Mouse (Mus musculus): Measurements from ENCODE around the gene Car12. TPM values are rescaled to one million over a fixed set of nuclear protein-coding genes. Genes with fewer than 3 reads are reported as not detected.
"Not testable (repeated sequence)": the region's sequence is repeated elsewhere in the genome, so short reads cannot be mapped to it uniquely, and the experiment has no call there.

Car12 gene
- total RNA-seq, 2 experiments from 2014 or later, result not detected

GRCm38 (mm10) chr9:66752849-66753248, 39.4 kb downstream of the Car12 start:
- no peak for ATAC-seq (replicated peaks; ENCODE audit: low FRiP score, poor library complexity, severe bottlenecking)

- no peak for ATAC-seq (replicated peaks; ENCODE audit: low FRiP score, poor library complexity, severe bottlenecking)
Measured at GRCm38 (mm10) chr9:66760991-66761390, 47.5 kb downstream of the Car12 start.

- ATAC-seq (replicated peaks; ENCODE audit: low FRiP score, poor library complexity, severe bottlenecking), result no peak
Measured at GRCm38 (mm10) chr9:66768721-66769120, 55.2 kb downstream of the Car12 start.

- no peak for ATAC-seq (replicated peaks; ENCODE audit: low FRiP score, poor library complexity, severe bottlenecking)
Measured at GRCm38 (mm10) chr9:66769275-66769674, 55.8 kb downstream of the Car12 start.

GRCm38 (mm10) chr9:66770701-66771100, 57.2 kb downstream of the Car12 start:
- ATAC-seq (replicated peaks; ENCODE audit: low FRiP score, poor library complexity, severe bottlenecking), result no peak

GRCm38 (mm10) chr9:66784552-66784951, 71.1 kb downstream of the Car12 start:
- peak; percentile 54 for ATAC-seq (replicated peaks; ENCODE audit: low FRiP score, poor library complexity, severe bottlenecking)

GRCm38 (mm10) chr9:66787821-66788220, 74.3 kb downstream of the Car12 start:
- ATAC-seq (replicated peaks; ENCODE audit: low FRiP score, poor library complexity, severe bottlenecking), result no peak

GRCm38 (mm10) chr9:66794629-66795463, 81.4 kb downstream of the Car12 start:
- ATAC-seq (replicated peaks; ENCODE audit: low FRiP score, poor library complexity, severe bottlenecking), result no peak

GRCm38 (mm10) chr9:66795464-66796324, 82.2 kb downstream of the Car12 start, which contains the start of gene Aph1b:
Gene Aph1b, minus strand, starts transcription at chr9:66795490.
- ATAC-seq (replicated peaks; ENCODE audit: low FRiP score, poor library complexity, severe bottlenecking), result peak; percentile 96

- no peak for ATAC-seq (replicated peaks; ENCODE audit: low FRiP score, poor library complexity, severe bottlenecking)
Measured at GRCm38 (mm10) chr9:66796739-66797138, 83.3 kb downstream of the Car12 start, which contains the start of gene Gm10647. Gene Gm10647, plus strand, starts transcription at chr9:66797039.

- ATAC-seq (replicated peaks; ENCODE audit: low FRiP score, poor library complexity, severe bottlenecking), result no peak
Measured at GRCm38 (mm10) chr9:66801947-66802346, 88.5 kb downstream of the Car12 start.

- ATAC-seq (replicated peaks; ENCODE audit: low FRiP score, poor library complexity, severe bottlenecking), result not testable (repeated sequence)
Measured at GRCm38 (mm10) chr9:66805951-66806350, 92.5 kb downstream of the Car12 start.

GRCm38 (mm10) chr9:66813392-66813791, 99.9 kb downstream of the Car12 start:
- ATAC-seq (replicated peaks; ENCODE audit: low FRiP score, poor library complexity, severe bottlenecking), result no peak

Other genes starting within 250 kb of the Car12 start
- gene Fbxl22, start 199.1 kb upstream of the Car12 start, total RNA-seq (2015; ENCODE audit: low replicate concordance), result not detected in 2 replicates
- gene Fbxl22, start 199.1 kb upstream of the Car12 start, total RNA-seq (2017; ENCODE audit: low replicate concordance), result 0.08 and 2.1 TPM in 2 replicates
- gene Usp3, start 120.5 kb upstream of the Car12 start, total RNA-seq (2015; ENCODE audit: low replicate concordance), result 24.9 and 45.7 TPM in 2 replicates
- gene Usp3, start 120.5 kb upstream of the Car12 start, total RNA-seq (2017; ENCODE audit: low replicate concordance), result 23.5 and 27.4 TPM in 2 replicates
- 2.1 and 2.5 TPM in 2 replicates for gene Aph1b, start 81.8 kb downstream of the Car12 start, total RNA-seq (2015; ENCODE audit: low replicate concordance)
- gene Aph1b, start 81.8 kb downstream of the Car12 start, total RNA-seq (2017; ENCODE audit: low replicate concordance), result 0.61 and 0.77 TPM in 2 replicates
- gene Gm10647, start 83.4 kb downstream of the Car12 start, total RNA-seq (2015; ENCODE audit: low replicate concordance), result not detected in 2 replicates
- gene Gm10647, start 83.4 kb downstream of the Car12 start, total RNA-seq (2017; ENCODE audit: low replicate concordance), result not detected in 2 replicates
- gene Aph1c, start 121.0 kb downstream of the Car12 start, total RNA-seq (2015; ENCODE audit: low replicate concordance), result 1.7 and 11.5 TPM in 2 replicates
- gene Aph1c, start 121.0 kb downstream of the Car12 start, total RNA-seq (2017; ENCODE audit: low replicate concordance), result 3.0 TPM in 1 of 2 replicates, not detected in the other
- 98.7 and 104 TPM in 2 replicates for gene Rab8b, start 206.0 kb downstream of the Car12 start, total RNA-seq (2015; ENCODE audit: low replicate concordance)
- 113 and 121 TPM in 2 replicates for gene Rab8b, start 206.0 kb downstream of the Car12 start, total RNA-seq (2017; ENCODE audit: low replicate concordance)
- gene Rps27l, start 232.4 kb downstream of the Car12 start, total RNA-seq (2015; ENCODE audit: low replicate concordance), result 98.9 and 165 TPM in 2 replicates
- 37.9 and 53.8 TPM in 2 replicates for gene Rps27l, start 232.4 kb downstream of the Car12 start, total RNA-seq (2017; ENCODE audit: low replicate concordance)

Measured in erythroid progenitor cell, adult 5-6 weeks (primary cell).